Mouse (Mus musculus) CH12F3 (cell line): ENCODE results near the gene Riox1.

Source experiments
- in situ Hi-C: fragments of 300-500 bp; cut with MboI; formaldehyde crosslinking; loops from 2 replicates; pipeline ENCODE4 v1.14.3; 2020; ENCODE audit warnings: low sequenced_read_pairs

Gene Riox1

GRCm38 (mm10) chr12:83950493-83950839 is at the start of gene Riox1:
Gene Riox1 (plus strand): TSS chr12:83950608.
- in situ Hi-C loops = no loop called here

GRCm38 (mm10) chr12:83910451-83910850 is 40.0 kb upstream of the Riox1 start:
- in situ Hi-C loops = no loop called here

GRCm38 (mm10) chr12:83914202-83914740 is 36.1 kb upstream of the Riox1 start:
- in situ Hi-C loops = no loop called here

GRCm38 (mm10) chr12:83914797-83915196 is 35.6 kb upstream of the Riox1 start:
- in situ Hi-C loops = no loop called here

GRCm38 (mm10) chr12:83916884-83917283 is 33.5 kb upstream of the Riox1 start:
- in situ Hi-C loops = no loop called here

GRCm38 (mm10) chr12:83920721-83921441 is 29.5 kb upstream of the Riox1 start:
- in situ Hi-C loops = no loop called here

GRCm38 (mm10) chr12:83921535-83922381 is 28.6 kb upstream of the Riox1 start, which contains the start of gene Numb:
Gene Numb (minus strand): TSS chr12:83921934.
- in situ Hi-C loops = no loop called here

- in situ Hi-C loops = no loop called here
These were observed 27.5 kb upstream of the Riox1 start for GRCm38 (mm10) chr12:83922724-83923485.

- in situ Hi-C loops = no loop called here
These were observed 26.9 kb upstream of the Riox1 start for GRCm38 (mm10) chr12:83923486-83923859.

- in situ Hi-C loops = no loop called here
These were observed 26.1 kb upstream of the Riox1 start for GRCm38 (mm10) chr12:83924332-83924731.

GRCm38 (mm10) chr12:83925160-83925703 is 25.2 kb upstream of the Riox1 start:
- in situ Hi-C loops = loop anchor here (25.0 kb wide), 1 partner anchor 213 kb away; no protein-coding TSS in a partner anchor

GRCm38 (mm10) chr12:83926061-83926460 is 24.3 kb upstream of the Riox1 start:
- in situ Hi-C loops = loop anchor here (25.0 kb wide), 1 partner anchor 214 kb away; no protein-coding TSS in a partner anchor

GRCm38 (mm10) chr12:83927747-83928146 is 22.7 kb upstream of the Riox1 start:
- in situ Hi-C loops = loop anchor here (25.0 kb wide), 1 partner anchor 215 kb away; no protein-coding TSS in a partner anchor

GRCm38 (mm10) chr12:83929186-83929804 is 21.1 kb upstream of the Riox1 start:
- in situ Hi-C loops = loop anchor here (25.0 kb wide), 1 partner anchor 217 kb away; no protein-coding TSS in a partner anchor

GRCm38 (mm10) chr12:83937600-83937999 is 12.8 kb upstream of the Riox1 start:
- in situ Hi-C loops = loop anchor here (25.0 kb wide), 1 partner anchor 225 kb away; no protein-coding TSS in a partner anchor

GRCm38 (mm10) chr12:83938592-83938991 is 11.8 kb upstream of the Riox1 start:
- in situ Hi-C loops = loop anchor here (25.0 kb wide), 1 partner anchor 226 kb away; no protein-coding TSS in a partner anchor

- in situ Hi-C loops = loop anchor here (25.0 kb wide), 1 partner anchor 227 kb away; no protein-coding TSS in a partner anchor
These were observed 11.1 kb upstream of the Riox1 start for GRCm38 (mm10) chr12:83939332-83939731.

GRCm38 (mm10) chr12:83940031-83940430 is 10.4 kb upstream of the Riox1 start:
- in situ Hi-C loops = loop anchor here (25.0 kb wide), 1 partner anchor 228 kb away; no protein-coding TSS in a partner anchor

GRCm38 (mm10) chr12:83941938-83942337 is 8.5 kb upstream of the Riox1 start:
- in situ Hi-C loops = loop anchor here (25.0 kb wide), 1 partner anchor 230 kb away; no protein-coding TSS in a partner anchor
